Mouse (Mus musculus): ENCODE data around the gene Olfr353. TPM values are rescaled to one million over a fixed set of nuclear protein-coding genes. Genes with fewer than 3 reads are reported as not detected.

Gene Olfr353
- total RNA-seq (2012; rRNA removed) (not detected in 2 replicates), polyA plus RNA-seq (2012; ENCODE audit: insufficient read depth in 1 of 2, insufficient read length in 2 of 2, low read depth in 1 of 2, low replicate concordance in 2 of 2, missing spikeins in 1 of 2) (not detected)

- H3K9ac ChIP-seq (ENCODE audit: control insufficient read depth, low read depth, low read length, poor library complexity, severe bottlenecking) = no peak within 1 kb of the TSS
- TF ChIP-seq KAT2A (conservative IDR thresholded peaks at IDR 0.05; ENCODE audit: low read depth, low read length) (no peak), TAL1 (IDR thresholded peaks at IDR 0.05; ENCODE audit: low read length) (no peak), MYB (IDR thresholded peaks at IDR 0.05; ENCODE audit: low read depth, low read length) (no peak), SIN3A (IDR thresholded peaks at IDR 0.05; ENCODE audit: low read length) (no peak), MAX (IDR thresholded peaks at IDR 0.05; ENCODE audit: low read length) (no peak), NRF1 (IDR thresholded peaks at IDR 0.05; ENCODE audit: insufficient read depth, low read depth, low read length, poor library complexity, severe bottlenecking) (no peak), USF1 (IDR thresholded peaks at IDR 0.05; ENCODE audit: low read depth, low read length) (no peak), MAFK (IDR thresholded peaks at IDR 0.05; ENCODE audit: borderline replicate concordance, low read depth, low read length) (no peak), UBTF (IDR thresholded peaks at IDR 0.05; ENCODE audit: borderline replicate concordance, insufficient read depth, low read depth, low read length) (no peak), ZC3H11A (IDR thresholded peaks at IDR 0.05; ENCODE audit: low read depth, low read length) (no peak), GABPA (IDR thresholded peaks at IDR 0.05; ENCODE audit: low read depth, low read length) (no peak), GATA1 (IDR thresholded peaks at IDR 0.05; ENCODE audit: low read depth, low read length) (no peak)
- H3K9me3 ChIP-seq (replicated peaks; ENCODE audit: insufficient read depth, low read length) = no peaks in the 10 kb centered on the region
- H3K27me3 ChIP-seq (ENCODE audit: control insufficient read depth in 1 of 2, insufficient read depth in 2 of 2, low read length in 2 of 2) = no peaks in the 10 kb centered on the region
- H3K4me1 ChIP-seq (ENCODE audit: control insufficient read depth in 1 of 2, insufficient read depth in 2 of 2, low read length in 2 of 2) = no peaks in the 10 kb centered on the region
- H3K36me3 ChIP-seq (ENCODE audit: control insufficient read depth in 1 of 2, insufficient read depth in 2 of 2, low read length in 2 of 2) = no peaks in the 10 kb centered on the region
- H3K27ac ChIP-seq (ENCODE audit: control insufficient read depth, low read depth, low read length) = no peak within 1 kb of the TSS
- H3K79me2 ChIP-seq (ENCODE audit: control insufficient read depth, insufficient read depth, low read length, poor library complexity) = no peaks in the 10 kb centered on the region
- DNase-seq (ENCODE audit: low read depth, low spot score) = no peak
- H3K4me3 ChIP-seq (ENCODE audit: control insufficient read depth in 1 of 2, insufficient read depth in 1 of 2, low read depth in 2 of 2, low read length in 2 of 2) = no peak within 1 kb of the TSS
Measured at GRCm38 (mm10) chr2:36892836-36893235, at the start of gene Olfr353. Olfr353 (minus strand) TSS chr2:36892936.

DNA sequence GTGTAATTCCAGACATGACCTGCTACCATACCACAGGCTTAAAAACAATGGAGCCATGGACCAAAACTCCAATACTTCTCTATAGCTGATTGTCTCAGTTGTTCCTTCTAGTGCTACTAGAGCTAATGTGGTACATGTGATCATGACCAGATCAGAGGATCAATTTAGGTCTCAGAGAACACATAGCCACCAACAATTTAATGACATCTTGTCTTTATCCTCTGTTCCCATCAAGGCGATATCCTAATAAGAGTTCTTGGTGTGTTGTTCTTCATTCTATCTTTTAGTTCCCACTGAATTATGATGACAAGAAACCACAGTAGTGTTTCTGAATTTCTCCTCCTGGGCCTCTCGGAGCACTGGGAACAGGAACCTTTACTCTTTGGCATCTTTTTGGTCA, 44.1 kb upstream of the Olfr353 start, which contains the start of gene Olfr356:
Olfr356 (plus strand) TSS at position 301 of the 400 bp plus-strand sequence.
- DNase-seq (ENCODE audit: low read depth, low spot score) = no peak
- Histone ChIP-seq H3K79me2 (ENCODE audit: control insufficient read depth, insufficient read depth, low read length, poor library complexity) (no peaks in the 10 kb centered on the region), H3K27me3 (ENCODE audit: control insufficient read depth in 1 of 2, insufficient read depth in 2 of 2, low read length in 2 of 2) (no peaks in the 10 kb centered on the region), H3K4me3 (ENCODE audit: control insufficient read depth in 1 of 2, insufficient read depth in 1 of 2, low read depth in 2 of 2, low read length in 2 of 2) (no peak within 1 kb of the TSS), H3K36me3 (ENCODE audit: control insufficient read depth in 1 of 2, insufficient read depth in 2 of 2, low read length in 2 of 2) (no peaks in the 10 kb centered on the region), H3K9me3 (replicated peaks; ENCODE audit: insufficient read depth, low read length) (no peaks in the 10 kb centered on the region), H3K27ac (ENCODE audit: control insufficient read depth, low read depth, low read length) (no peak within 1 kb of the TSS), H3K4me1 (ENCODE audit: control insufficient read depth in 1 of 2, insufficient read depth in 2 of 2, low read length in 2 of 2) (no peaks in the 10 kb centered on the region), H3K9ac (ENCODE audit: control insufficient read depth, low read depth, low read length, poor library complexity, severe bottlenecking) (no peak within 1 kb of the TSS)
- TF ChIP-seq EP300 (IDR thresholded peaks at IDR 0.05; ENCODE audit: low read depth in 1 of 2, low read length in 2 of 2) = no peak

GRCm38 (mm10) chr2:36928797-36929196, 36.1 kb upstream of the Olfr353 start, which contains the start of gene Olfr355:
Olfr355 (minus strand) TSS chr2:36928897.
- no peak for DNase-seq (ENCODE audit: low read depth, low spot score)
- Histone ChIP-seq H3K27me3 (ENCODE audit: control insufficient read depth in 1 of 2, insufficient read depth in 2 of 2, low read length in 2 of 2) (no peaks in the 10 kb centered on the region), H3K36me3 (ENCODE audit: control insufficient read depth in 1 of 2, insufficient read depth in 2 of 2, low read length in 2 of 2) (no peaks in the 10 kb centered on the region), H3K27ac (ENCODE audit: control insufficient read depth, low read depth, low read length) (no peak within 1 kb of the TSS), H3K9me3 (replicated peaks; ENCODE audit: insufficient read depth, low read length) (no peaks in the 10 kb centered on the region), H3K79me2 (ENCODE audit: control insufficient read depth, insufficient read depth, low read length, poor library complexity) (no peaks in the 10 kb centered on the region), H3K9ac (ENCODE audit: control insufficient read depth, low read depth, low read length, poor library complexity, severe bottlenecking) (no peak within 1 kb of the TSS), H3K4me3 (ENCODE audit: control insufficient read depth in 1 of 2, insufficient read depth in 1 of 2, low read depth in 2 of 2, low read length in 2 of 2) (no peak within 1 kb of the TSS), H3K4me1 (ENCODE audit: control insufficient read depth in 1 of 2, insufficient read depth in 2 of 2, low read length in 2 of 2) (no peaks in the 10 kb centered on the region)
- no peak for TF ChIP-seq GABPA (IDR thresholded peaks at IDR 0.05; ENCODE audit: low read depth, low read length)
- no peak for TF ChIP-seq ZC3H11A (IDR thresholded peaks at IDR 0.05; ENCODE audit: low read depth, low read length)
- no peak for TF ChIP-seq TBP (IDR thresholded peaks at IDR 0.05; ENCODE audit: low read depth, low read length)
- no peak for TF ChIP-seq BHLHE40 (IDR thresholded peaks at IDR 0.05; ENCODE audit: borderline replicate concordance, low read depth, low read length)
- no peak for TF ChIP-seq ZKSCAN1 (IDR thresholded peaks at IDR 0.05; ENCODE audit: low read depth, low read length)
- no peak for TF ChIP-seq POLR2AphosphoS2 (IDR thresholded peaks at IDR 0.05; ENCODE audit: low read length)
- TF ChIP-seq MXI1 (IDR thresholded peaks at IDR 0.05; ENCODE audit: low read depth, low read length) = no peak
- TF ChIP-seq MAZ (IDR thresholded peaks at IDR 0.05; ENCODE audit: low read depth, low read length) = no peak
- TF ChIP-seq USF1 (IDR thresholded peaks at IDR 0.05; ENCODE audit: low read depth, low read length) = no peak
- no peak for TF ChIP-seq KAT2A (conservative IDR thresholded peaks at IDR 0.05; ENCODE audit: low read depth, low read length)
- no peak for TF ChIP-seq MYC (IDR thresholded peaks at IDR 0.05; ENCODE audit: low read depth, low read length)
- TF ChIP-seq CTCF (IDR thresholded peaks at IDR 0.05 in 2 of 3, conservative IDR thresholded peaks at IDR 0.05 in 1 of 3; ENCODE audit: control insufficient read depth in 1 of 3, insufficient read depth in 1 of 3, low read depth in 2 of 3, low read length in 3 of 3, poor library complexity in 1 of 3, severe bottlenecking in 1 of 3) = no peak
- no peak for TF ChIP-seq TCF12 (IDR thresholded peaks at IDR 0.05; ENCODE audit: low read depth, low read length)

All from MEL (cell line).